19 mouse cellular contexts compared by ENCODE assay signal in the genomic region with DNA sequence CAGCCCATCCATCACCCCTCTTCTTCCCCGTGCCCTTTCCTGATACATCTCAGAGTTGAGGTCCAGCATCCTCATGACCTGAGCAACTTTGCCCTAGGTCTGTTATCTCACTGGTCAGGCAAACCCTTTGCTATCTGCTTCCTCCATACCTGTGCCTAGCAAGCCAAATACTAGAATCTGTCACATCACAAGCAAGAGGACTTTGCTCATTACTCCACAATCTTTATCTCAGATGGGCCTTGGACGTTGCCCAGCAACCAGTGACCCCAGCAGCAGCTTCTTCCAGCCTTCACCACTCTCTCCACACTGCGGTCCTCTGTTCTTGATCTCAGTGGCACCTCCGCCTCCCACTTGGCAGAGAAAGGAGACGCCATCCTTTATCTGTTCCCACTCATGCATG. TPM values are rescaled to one million over a fixed set of nuclear protein-coding genes. Genes with fewer than 3 reads are reported as not detected.
DNase-seq lines count a peak whose midpoint lies in the region; ATAC-seq and TF ChIP-seq lines count a peak whose summit lies in the region.
"Had no signal": no experiment of that assay in that cellular context is flagged by ENCODE, and none has a peak within 500 bp of the region (broad histone marks: within the 10 kb centered on the region; RNA-seq: fewer than 3 reads in every experiment).

No protein-coding gene starts in this region.

- peak; percentile 94 for DNase-seq in heart, embryonic 10.5 days (ENCODE audit: low spot score)
- no peak for DNase-seq in heart, adult 8-10 months (ENCODE audit: low spot score)
- peak; percentile 35 for DNase-seq in heart, postnatal 4 days
- no peak for DNase-seq in heart, postnatal 36 days
- DNase-seq in liver, postnatal 0 days, result no peak
- DNase-seq in hindbrain, embryonic 10.5 days (ENCODE audit: low spot score), result no peak
- DNase-seq in kidney, adult 9 months, result no peak
- DNase-seq: adrenal gland, adult 8-10 months; cerebellum, adult 11 months; cerebellum, postnatal 14 days; kidney, adult 8-10 months; kidney, postnatal 36 days; layer of hippocampus, adult 9-11 months; lung, postnatal 14 days; right cerebral cortex, adult 18-20 months; thymus, adult 2 months had no signal

- no peaks in the 10 kb centered on the region for H3K27me3 ChIP-seq in heart, embryonic 10.5 days (ENCODE audit: insufficient read depth, poor library complexity, severe bottlenecking)
- no peaks in the 10 kb centered on the region for H3K27me3 ChIP-seq in intestine, embryonic 16.5 days (replicated peaks; ENCODE audit: control insufficient read depth, insufficient read depth, low read length)
- no peaks in the 10 kb centered on the region for H3K27me3 ChIP-seq in liver, postnatal 0 days (ENCODE audit: insufficient read depth, low read length)
- no peaks in the 10 kb centered on the region for H3K27me3 ChIP-seq in hindbrain, embryonic 10.5 days (ENCODE audit: insufficient read depth, poor library complexity, severe bottlenecking)
- H3K27me3 ChIP-seq: forebrain, embryonic 15.5 days had no signal

- H3K9ac ChIP-seq in intestine, embryonic 16.5 days (ENCODE audit: low read depth, low read length), result no peak overlapping the region
- H3K9ac ChIP-seq in liver, postnatal 0 days (replicated peaks), result no peak overlapping the region
- H3K9ac ChIP-seq: forebrain, embryonic 15.5 days had no signal

- no peak overlapping the region for H3K4me2 ChIP-seq in intestine, embryonic 16.5 days (ENCODE audit: low read depth, low read length)
- H3K4me2 ChIP-seq in liver, postnatal 0 days (ENCODE audit: low read depth, low read length), result peak overlapping the region; percentile 54
- H3K4me2 ChIP-seq: forebrain, embryonic 15.5 days had no signal

- no peaks in the 10 kb centered on the region for H3K36me3 ChIP-seq in heart, embryonic 10.5 days
- no peaks in the 10 kb centered on the region for H3K36me3 ChIP-seq in intestine, embryonic 16.5 days (ENCODE audit: control insufficient read depth, insufficient read depth, low read length)
- no peaks in the 10 kb centered on the region for H3K36me3 ChIP-seq in liver, postnatal 0 days (replicated peaks; ENCODE audit: insufficient read depth, low read length)
- H3K36me3 ChIP-seq in hindbrain, embryonic 10.5 days, result no peaks in the 10 kb centered on the region
- H3K36me3 ChIP-seq: forebrain, embryonic 15.5 days had no signal

- no peak overlapping the region for H3K4me3 ChIP-seq in heart, embryonic 10.5 days
- no peak overlapping the region for H3K4me3 ChIP-seq in intestine, embryonic 16.5 days (ENCODE audit: low read length)
- no peak overlapping the region for H3K4me3 ChIP-seq in liver, postnatal 0 days (ENCODE audit: low read depth, low read length)
- H3K4me3 ChIP-seq in hindbrain, embryonic 10.5 days, result no peak overlapping the region
- H3K4me3 ChIP-seq: forebrain, embryonic 15.5 days had no signal

- peak; percentile 76 for ATAC-seq in intestine, embryonic 16.5 days
- ATAC-seq in liver, postnatal 0 days, result peak; percentile 18
- ATAC-seq: forebrain, embryonic 15.5 days; hindbrain, postnatal 0 days had no signal

- no peaks in the 10 kb centered on the region for H3K9me3 ChIP-seq in heart, embryonic 10.5 days
- H3K9me3 ChIP-seq in intestine, embryonic 16.5 days (ENCODE audit: control insufficient read depth, low read length), result no peaks in the 10 kb centered on the region
- no peaks in the 10 kb centered on the region for H3K9me3 ChIP-seq in liver, postnatal 0 days (ENCODE audit: low read length)
- H3K9me3 ChIP-seq in hindbrain, embryonic 10.5 days, result no peaks in the 10 kb centered on the region
- H3K9me3 ChIP-seq: forebrain, embryonic 15.5 days had no signal

- peak overlapping the region; percentile 62 for H3K27ac ChIP-seq in heart, embryonic 10.5 days
- H3K27ac ChIP-seq in intestine, embryonic 16.5 days (ENCODE audit: low read length), result no peak overlapping the region
- peak overlapping the region; percentile 69 for H3K27ac ChIP-seq in liver, postnatal 0 days (ENCODE audit: low read depth)
- H3K27ac ChIP-seq in hindbrain, embryonic 10.5 days, result no peak overlapping the region; the same call in 1 of the 2 replicates
- H3K27ac ChIP-seq: forebrain, embryonic 15.5 days; hindbrain, postnatal 0 days had no signal

- peak; percentile 90 for TF ChIP-seq EP300 in liver, postnatal 0 days (IDR thresholded peaks at IDR 0.05; ENCODE audit: low read depth)

- 28% methylated on average over 5 of the region's 5 CpGs for WGBS in heart, embryonic 10.5 days
- 61% methylated on average over 5 of the region's 5 CpGs for WGBS in intestine, embryonic 16.5 days
- WGBS in liver, postnatal 0 days (ENCODE audit: insufficient replicate concordance), result 33% methylated on average over 5 of the region's 5 CpGs
- WGBS in hindbrain, embryonic 10.5 days, result 78% methylated on average over 5 of the region's 5 CpGs

- H3K4me1 ChIP-seq in heart, embryonic 10.5 days, result peaks cover 56% of the 10 kb centered on the region
- 0 out of 2 replicates have a peak, but pooled peaks cover 7% of the 10 kb centered on the region for H3K4me1 ChIP-seq in intestine, embryonic 16.5 days (ENCODE audit: control insufficient read depth, insufficient read depth, low read length)
- peaks cover 42% of the 10 kb centered on the region for H3K4me1 ChIP-seq in liver, postnatal 0 days (ENCODE audit: insufficient read depth)
- peaks cover 21% of the 10 kb centered on the region for H3K4me1 ChIP-seq in hindbrain, embryonic 10.5 days (replicated peaks)
- H3K4me1 ChIP-seq: forebrain, embryonic 15.5 days had no signal

- intact Hi-C loops in heart, postnatal 36 days (cut with DNase I), result no loop called here

- no peak for TF ChIP-seq CTCF in liver, postnatal 0 days (IDR thresholded peaks at IDR 0.05; ENCODE audit: low read depth)

RNA-seq across cellular contexts. Expression of gene Slc2a1, which starts 54.4 kb away (rescaled TPM):
- 549 and 607 TPM in 2 replicates for polyA plus RNA-seq in heart, embryonic 10.5 days (2016; fragmentation: Nextera tagmentation; extraction: Ambion mirVana)
- total RNA-seq in heart, adult 8-10 months (2022), result 10 to 100 TPM; 12.6 to 22.5 (median 14.9) TPM
- 10 to 100 TPM; 15.2 to 16.2 TPM for total RNA-seq in heart, postnatal 4 days (2021)
- 10 to 100 TPM in 1 of 2 experiments, 1 to 10 TPM in 1; 9.5 to 12.7 TPM for total RNA-seq in heart, postnatal 36 days (2021)
- 149 and 156 TPM in 2 replicates for polyA plus RNA-seq in intestine, embryonic 16.5 days (2015; fragmentation: Nextera tagmentation; extraction: Ambion mirVana)
- polyA plus RNA-seq in liver, postnatal 0 days (2015; fragmentation: Nextera tagmentation; extraction: Ambion mirVana), result 25.4 and 29.6 TPM in 2 replicates
- 153 and 228 TPM in 2 replicates for polyA plus RNA-seq in hindbrain, embryonic 10.5 days (2016; fragmentation: Nextera tagmentation; extraction: Ambion mirVana)

Comparison
In these comparisons a context has a peak if more than half of its experiments do, and no peak if none do; other contexts are left out.
1. DNase-seq: peak in heart, embryonic 10.5 days (single experiment) and heart, postnatal 4 days (single experiment); none in heart, adult 8-10 months (single experiment), heart, postnatal 36 days (0 of 2), liver, postnatal 0 days (single experiment), hindbrain, embryonic 10.5 days (single experiment) and kidney, adult 9 months (single experiment).
2. H3K27ac ChIP-seq: peak in heart, embryonic 10.5 days (single experiment) and liver, postnatal 0 days (single experiment); none in intestine, embryonic 16.5 days (single experiment) and hindbrain, embryonic 10.5 days (single experiment).